Mouse (Mus musculus): ENCODE results near the gene 4930572O03Rik. TPM values are rescaled to one million over a fixed set of nuclear protein-coding genes. Genes with fewer than 3 reads are reported as not detected.

The 4930572O03Rik gene
- polyA plus RNA-seq, 1 experiment from 2014 or later, result not detected

Other genes starting within 250 kb of the 4930572O03Rik start
- not detected in 2 replicates for gene Gm21149, start 180.5 kb downstream of the 4930572O03Rik start, polyA plus RNA-seq (2014; fragmentation: Nextera tagmentation; extraction: Ambion mirVana)
- not detected in 2 replicates for gene Gm21190, start 127.8 kb downstream of the 4930572O03Rik start, polyA plus RNA-seq (2014; fragmentation: Nextera tagmentation; extraction: Ambion mirVana)
- not detected in 2 replicates for gene Gm21083, start 79.7 kb downstream of the 4930572O03Rik start, polyA plus RNA-seq (2014; fragmentation: Nextera tagmentation; extraction: Ambion mirVana)
- gene Speer4d, start 38.0 kb downstream of the 4930572O03Rik start, polyA plus RNA-seq (2014; fragmentation: Nextera tagmentation; extraction: Ambion mirVana), result not detected in 2 replicates
- gene Speer4c, start 57.2 kb upstream of the 4930572O03Rik start, polyA plus RNA-seq (2014; fragmentation: Nextera tagmentation; extraction: Ambion mirVana), result not detected in 2 replicates

All from neural tube, embryonic 14.5 days (tissue).